Mouse (Mus musculus): ENCODE measurements around the gene Cd83. TPM values are rescaled to one million over a fixed set of nuclear protein-coding genes. Genes with fewer than 3 reads are reported as not detected.

Cd83 gene
- polyA plus RNA-seq, 1 experiment from 2014 or later: 3.9 TPM

DNA sequence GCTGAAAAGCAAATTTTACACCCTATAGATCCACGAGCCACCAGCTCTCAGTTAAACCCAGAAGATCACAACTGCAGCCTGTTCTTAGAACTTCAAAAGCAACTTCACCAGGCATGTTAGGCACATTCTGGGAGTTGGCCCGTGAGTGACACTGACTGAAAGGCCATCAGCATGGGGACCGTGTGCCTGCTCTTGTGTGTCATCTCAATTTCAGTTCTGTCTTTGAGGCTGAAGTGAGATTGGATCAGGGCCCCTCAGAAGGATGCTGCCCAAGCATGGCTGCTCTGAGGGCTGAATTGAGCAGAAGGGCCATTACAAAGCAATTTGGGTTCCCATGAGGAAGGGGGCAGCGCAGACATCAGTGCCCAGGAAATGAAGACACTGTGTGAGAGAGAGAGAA is 37.7 kb downstream of the Cd83 start:
- no peaks in the 10 kb centered on the region for H3K27me3 ChIP-seq
- no peaks in the 10 kb centered on the region for H3K4me1 ChIP-seq
- H3K9ac ChIP-seq: no peak overlapping the region
- H3K36me3 ChIP-seq (replicated peaks): no peaks in the 10 kb centered on the region
- ATAC-seq (ENCODE audit: low FRiP score): no peak
- H3K4me3 ChIP-seq (replicated peaks): no peak overlapping the region
- WGBS: 77% methylated on average over 4 of the region's 4 CpGs
- no peaks in the 10 kb centered on the region for H3K9me3 ChIP-seq
- H3K4me2 ChIP-seq: no peak overlapping the region
- H3K27ac ChIP-seq: no peak overlapping the region

DNA sequence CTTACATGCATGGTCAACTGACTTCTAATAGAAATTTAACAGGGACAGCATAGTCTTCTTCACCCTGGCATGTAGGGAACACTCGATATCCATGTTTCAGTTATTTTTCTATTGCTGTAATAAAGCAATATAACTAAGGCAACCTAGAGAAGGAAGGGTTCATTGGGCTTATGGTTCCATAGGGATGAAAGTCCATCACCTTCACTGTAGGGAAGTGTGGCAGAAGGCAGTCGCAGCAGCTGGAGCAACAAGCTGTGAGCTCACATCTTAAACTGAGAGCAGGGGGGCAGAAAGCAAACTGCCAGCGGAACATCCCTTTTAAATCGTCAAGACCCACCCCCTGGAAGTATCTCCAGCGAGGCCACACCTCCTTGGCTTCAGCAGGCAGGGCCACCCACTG is 44.1 kb downstream of the Cd83 start:
- 52% methylated on average over 5 of the region's 5 CpGs for WGBS
- no peaks in the 10 kb centered on the region for H3K36me3 ChIP-seq (replicated peaks)

DNA sequence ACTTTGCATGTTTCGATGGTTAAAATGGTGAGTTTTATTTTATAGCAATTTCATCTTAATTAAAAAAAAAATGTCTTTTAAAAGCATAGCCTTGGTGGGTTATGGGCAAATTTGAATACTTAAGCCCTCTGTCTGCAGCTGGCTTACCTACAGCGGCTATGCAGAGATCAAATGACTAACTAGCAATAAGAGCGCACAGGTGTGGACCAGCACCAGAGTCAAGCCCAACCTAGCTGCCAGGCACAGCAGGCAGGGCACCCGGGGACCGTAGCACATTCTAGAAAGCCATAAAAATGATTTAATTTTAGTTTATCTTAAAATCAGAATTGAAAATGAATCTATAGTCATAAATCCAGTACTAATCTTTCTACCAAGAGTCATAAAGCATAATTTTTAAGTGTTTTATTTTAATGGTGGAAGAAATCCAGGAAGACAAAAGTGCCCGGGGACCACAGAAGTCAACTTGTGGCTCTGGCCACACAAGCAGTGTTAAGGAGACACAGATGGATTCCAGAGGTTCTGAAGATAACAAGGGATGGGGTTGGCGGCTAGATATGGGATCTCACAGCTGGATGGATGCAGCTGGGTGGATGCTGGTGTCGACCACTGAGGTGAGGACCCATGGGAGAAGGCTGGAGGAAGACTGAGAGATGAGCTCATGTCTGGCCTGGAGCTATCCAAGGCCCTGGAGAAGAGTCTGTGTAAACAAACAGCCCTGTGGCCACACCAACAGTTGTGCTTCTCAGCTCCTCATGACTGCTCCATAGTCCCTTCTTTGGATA is 46.5 kb downstream of the Cd83 start:
- Histone ChIP-seq H3K9ac (no peak overlapping the region), H3K27ac (no peak overlapping the region), H3K36me3 (replicated peaks) (no peaks in the 10 kb centered on the region), H3K27me3 (0 out of 2 replicates have a peak, but pooled peaks cover 5% of the 10 kb centered on the region), H3K9me3 (no peaks in the 10 kb centered on the region), H3K4me3 (replicated peaks) (no peak overlapping the region), H3K4me1 (no peaks in the 10 kb centered on the region), H3K4me2 (no peak overlapping the region)
- no peak for ATAC-seq (ENCODE audit: low FRiP score)
- 88% methylated on average over 8 of the region's 8 CpGs for WGBS

More for the DNA sequence above, 44.1 kb downstream of the Cd83 start:
- Histone ChIP-seq H3K9ac (no peak overlapping the region), H3K27me3 (0 out of 2 replicates have a peak, but pooled peaks cover 5% of the 10 kb centered on the region), H3K27ac (no peak overlapping the region), H3K4me1 (no peaks in the 10 kb centered on the region), H3K9me3 (no peaks in the 10 kb centered on the region), H3K4me2 (no peak overlapping the region), H3K4me3 (replicated peaks) (no peak overlapping the region)
- no peak for ATAC-seq (ENCODE audit: low FRiP score)

DNA sequence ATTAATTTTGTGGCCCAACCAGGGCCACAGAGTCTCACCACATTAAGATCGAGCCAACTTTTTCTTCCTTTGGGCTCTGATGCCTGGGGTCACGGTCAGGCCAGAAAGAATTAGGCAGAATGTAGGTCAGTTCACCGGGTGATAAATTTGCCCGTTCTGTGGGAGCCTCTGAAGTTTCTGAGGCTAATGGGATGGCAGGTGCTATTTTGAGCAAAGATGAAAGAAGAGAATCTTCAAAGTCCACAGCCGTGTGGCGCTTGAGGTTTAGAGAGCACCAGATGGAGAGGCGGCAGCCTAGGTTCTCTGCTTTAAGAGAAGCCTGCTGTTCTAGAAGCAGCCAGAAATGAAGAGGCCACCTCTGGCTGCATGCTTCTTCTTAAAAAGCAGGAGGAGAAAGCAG is 48.2 kb downstream of the Cd83 start:
- no peak for ATAC-seq (ENCODE audit: low FRiP score)
- Histone ChIP-seq H3K4me2 (no peak overlapping the region), H3K9ac (no peak overlapping the region), H3K4me1 (peaks cover 4% of the 10 kb centered on the region; the same call in 1 of the 2 replicates), H3K36me3 (replicated peaks) (no peaks in the 10 kb centered on the region), H3K27ac (no peak overlapping the region), H3K27me3 (0 out of 2 replicates have a peak, but pooled peaks cover 5% of the 10 kb centered on the region), H3K9me3 (no peaks in the 10 kb centered on the region), H3K4me3 (replicated peaks) (no peak overlapping the region)
- WGBS: 86% methylated on average over 7 of the region's 7 CpGs

- H3K9me3 ChIP-seq: no peaks in the 10 kb centered on the region
- no peak overlapping the region for H3K4me3 ChIP-seq (replicated peaks)
- H3K36me3 ChIP-seq (replicated peaks): no peaks in the 10 kb centered on the region
- H3K9ac ChIP-seq: no peak overlapping the region
- H3K4me2 ChIP-seq: no peak overlapping the region
- peaks cover 4% of the 10 kb centered on the region; the same call in 1 of the 2 replicates for H3K4me1 ChIP-seq
- H3K27ac ChIP-seq: no peak overlapping the region
- no peak for ATAC-seq (ENCODE audit: low FRiP score)
- WGBS: 65% methylated on average over 8 of the region's 8 CpGs
- H3K27me3 ChIP-seq: 0 out of 2 replicates have a peak, but pooled peaks cover 5% of the 10 kb centered on the region
Measured at GRCm38 (mm10) chr13:43836376-43836775, 51.8 kb downstream of the Cd83 start.

DNA sequence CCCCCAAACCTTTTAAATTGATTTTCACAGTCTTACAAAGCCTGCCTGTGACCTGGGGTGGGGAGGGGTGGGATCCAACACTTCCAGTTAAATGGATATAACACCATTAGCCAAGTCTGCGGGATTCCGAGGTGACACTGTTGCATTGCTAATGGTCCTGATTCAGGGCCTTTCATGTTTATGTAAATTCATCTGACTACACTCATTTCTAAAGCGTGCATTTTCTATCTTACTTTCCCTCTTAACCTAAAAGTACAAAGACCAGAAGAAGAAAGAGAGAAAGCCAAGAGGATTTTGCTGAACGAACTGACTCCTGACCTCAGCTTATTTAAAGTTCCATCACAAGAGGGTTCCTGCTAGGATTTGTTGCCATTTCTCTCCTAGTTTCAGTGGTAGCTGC is 53.2 kb downstream of the Cd83 start:
- H3K9me3 ChIP-seq: no peaks in the 10 kb centered on the region
- 0 out of 2 replicates have a peak, but pooled peaks cover 4% of the 10 kb centered on the region for H3K27me3 ChIP-seq
- WGBS: 46% methylated on average over 4 of the region's 4 CpGs
- ATAC-seq (ENCODE audit: low FRiP score): no peak
- H3K9ac ChIP-seq: no peak overlapping the region
- H3K4me2 ChIP-seq: no peak overlapping the region
- peaks cover 4% of the 10 kb centered on the region; the same call in 1 of the 2 replicates for H3K4me1 ChIP-seq
- H3K36me3 ChIP-seq (replicated peaks): no peaks in the 10 kb centered on the region
- H3K27ac ChIP-seq: no peak overlapping the region
- no peak overlapping the region for H3K4me3 ChIP-seq (replicated peaks)

- Histone ChIP-seq H3K4me1 (no peaks in the 10 kb centered on the region; the same call in 1 of the 2 replicates), H3K9ac (no peak overlapping the region), H3K36me3 (replicated peaks) (no peaks in the 10 kb centered on the region), H3K27ac (no peak overlapping the region), H3K27me3 (no peaks in the 10 kb centered on the region), H3K4me2 (no peak overlapping the region), H3K4me3 (replicated peaks) (no peak overlapping the region), H3K9me3 (no peaks in the 10 kb centered on the region)
- WGBS: 89% methylated on average over 5 of the region's 5 CpGs
- ATAC-seq (ENCODE audit: low FRiP score): no peak
Measured at GRCm38 (mm10) chr13:43845151-43845550, 60.6 kb downstream of the Cd83 start.

DNA sequence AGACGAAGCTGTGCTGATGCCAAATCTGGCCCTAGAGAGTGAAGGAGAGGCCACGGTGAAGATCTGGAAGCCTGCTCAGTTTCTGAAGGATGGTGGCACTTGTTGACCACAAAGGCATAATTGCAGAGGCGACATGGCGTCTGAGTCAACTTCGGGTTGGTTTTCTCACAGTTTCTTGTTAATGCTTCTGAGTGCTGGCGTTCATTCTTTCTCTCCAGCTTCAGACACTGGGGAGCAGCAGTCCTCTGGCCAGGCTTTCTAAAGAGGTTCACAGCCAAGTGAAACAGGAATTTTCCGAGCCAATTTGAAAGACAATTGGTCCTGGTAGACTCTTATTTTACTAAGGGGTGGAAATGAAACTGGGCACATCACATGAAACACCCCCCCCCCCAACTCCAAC is 62.6 kb downstream of the Cd83 start:
- no peak for ATAC-seq (ENCODE audit: low FRiP score)
- no peak overlapping the region for H3K27ac ChIP-seq
- H3K36me3 ChIP-seq (replicated peaks): no peaks in the 10 kb centered on the region
- no peaks in the 10 kb centered on the region for H3K27me3 ChIP-seq
- H3K4me2 ChIP-seq: no peak overlapping the region
- no peak overlapping the region for H3K4me3 ChIP-seq (replicated peaks)
- WGBS: 89% methylated on average over 7 of the region's 7 CpGs
- H3K9ac ChIP-seq: no peak overlapping the region
- peaks cover 13% of the 10 kb centered on the region for H3K4me1 ChIP-seq
- no peaks in the 10 kb centered on the region for H3K9me3 ChIP-seq

DNA sequence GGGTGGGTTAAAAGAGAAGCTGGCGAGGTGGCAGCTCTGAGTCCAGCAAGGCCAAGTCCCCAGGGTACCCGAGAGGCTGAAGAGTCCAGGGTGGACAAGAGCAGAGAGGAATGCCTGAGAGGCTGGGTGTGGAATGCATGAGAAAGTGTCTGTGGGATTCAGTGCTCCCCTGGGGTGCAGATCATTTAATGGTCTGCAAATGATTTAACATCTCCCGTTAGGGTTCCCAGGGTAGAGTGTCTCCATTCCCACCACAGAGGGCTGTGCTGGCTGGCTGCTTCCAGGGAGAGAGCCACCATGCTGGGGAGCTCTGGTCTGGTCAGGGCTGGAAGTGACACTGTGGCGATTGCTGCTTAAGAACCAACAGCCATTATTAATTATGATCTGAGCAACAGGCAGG is 65.2 kb downstream of the Cd83 start:
- H3K9me3 ChIP-seq: no peaks in the 10 kb centered on the region
- H3K36me3 ChIP-seq (replicated peaks): no peaks in the 10 kb centered on the region
- H3K27me3 ChIP-seq: no peaks in the 10 kb centered on the region
- no peak for ATAC-seq (ENCODE audit: low FRiP score)
- H3K4me2 ChIP-seq: no peak overlapping the region
- WGBS: 66% methylated on average over 4 of the region's 4 CpGs
- H3K27ac ChIP-seq: no peak overlapping the region
- peaks cover 13% of the 10 kb centered on the region for H3K4me1 ChIP-seq
- H3K9ac ChIP-seq: no peak overlapping the region
- no peak overlapping the region for H3K4me3 ChIP-seq (replicated peaks)

DNA sequence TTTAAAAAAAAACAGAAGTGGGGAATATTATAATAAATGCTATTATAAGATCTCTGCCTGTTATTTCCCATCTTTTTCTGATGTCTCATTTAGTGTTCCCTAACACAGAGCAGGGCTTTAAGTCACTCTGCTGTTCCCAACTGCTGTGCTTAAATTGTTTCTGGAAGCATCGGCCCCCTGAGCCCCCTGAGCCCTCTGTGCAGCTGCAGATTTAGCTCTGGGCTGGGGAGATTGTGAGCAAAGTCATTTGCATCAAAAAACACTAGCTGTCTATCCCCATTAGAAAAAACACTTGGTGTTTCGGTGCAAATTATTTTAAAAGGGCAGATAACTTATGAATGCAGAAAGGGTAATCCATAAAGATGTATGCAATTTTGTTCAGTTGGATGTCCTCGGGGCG is 66.5 kb downstream of the Cd83 start:
- Histone ChIP-seq H3K4me2 (no peak overlapping the region), H3K9me3 (no peaks in the 10 kb centered on the region), H3K27me3 (no peaks in the 10 kb centered on the region), H3K9ac (no peak overlapping the region), H3K4me3 (replicated peaks) (no peak overlapping the region), H3K4me1 (peaks cover 13% of the 10 kb centered on the region), H3K27ac (peak overlapping the region; percentile 58; the same call in 1 of the 2 replicates), H3K36me3 (replicated peaks) (no peaks in the 10 kb centered on the region)
- 26% methylated on average over 4 of the region's 4 CpGs for WGBS
- ATAC-seq (ENCODE audit: low FRiP score): no peak

Other genes with a start within 250 kb of the Cd83 start
- gene Mcur1, start 224.6 kb upstream of the Cd83 start, polyA plus RNA-seq (2016; fragmentation: Nextera tagmentation; extraction: Ambion mirVana): 11.7 and 11.8 TPM in 2 replicates
- 17.0 and 18.7 TPM in 2 replicates for gene Rnf182, start 169.1 kb upstream of the Cd83 start, polyA plus RNA-seq (2016; fragmentation: Nextera tagmentation; extraction: Ambion mirVana)

Measured in forebrain, embryonic 12.5 days (tissue).